Mouse (Mus musculus) megakaryocyte, embryonic 14.5 days (primary cell): ENCODE results near the gene Rbm38. TPM values are rescaled to one million over a fixed set of nuclear protein-coding genes. Genes with fewer than 3 reads are reported as not detected.
A peak's percentile ranks its signal among the peaks of the same experiment; 100 is the strongest.

ENCODE experiments used
- H3K27me3 ChIP-seq: replicated peaks from 2 replicates; pipeline ENCODE3; 2012; ENCODE audit warnings: inconsistent platforms
- H3K36me3 ChIP-seq: replicated peaks from 2 replicates; pipeline ENCODE3; 2012; ENCODE audit warnings: low read length, inconsistent platforms, mixed read lengths
- H3K4me1 ChIP-seq: 2 replicates; pipeline ENCODE4 v1.6.1; 2012; ENCODE audit warnings: inconsistent platforms
- H3K4me3 ChIP-seq: replicated peaks from 2 replicates; pipeline ENCODE3; 2012; ENCODE audit warnings: moderate library complexity, mild to moderate bottlenecking, inconsistent platforms
- H3K9me3 ChIP-seq: 2 replicates; pipeline ENCODE4 v1.6.1; 2012; ENCODE audit warnings: inconsistent platforms
- FLI1 ChIP-seq: IDR thresholded peaks from 2 replicates; pipeline ENCODE4 v1.6.1; 2012; ENCODE audit warnings: low read length, inconsistent platforms, mixed read lengths
- GATA1 ChIP-seq: IDR thresholded peaks from 3 replicates; pipeline ENCODE4 v1.6.1; 2012; ENCODE audit warnings: mixed read lengths, low read length, inconsistent platforms, borderline replicate concordance
- polyA plus RNA-seq: library from polyadenylated mRNA; stranded (reverse); fragments of >175 nt; gene quantifications from 2 replicates; pipeline ENCODE4 v1.2.3, GENCODE M21; 2012; ENCODE audit warnings: low replicate concordance; ENCODE audit not compliant: insufficient read depth

Gene Rbm38
- polyA plus RNA-seq, 1 experiment, result 1,149 TPM

GRCm38 (mm10) chr2:172982776-172983561, 37.3 kb upstream of the Rbm38 start:
- peaks cover 15% of the 10 kb centered on the region for H3K27me3 ChIP-seq
- H3K4me1 ChIP-seq, result peaks cover 16% of the 10 kb centered on the region
- peaks cover 5% of the 10 kb centered on the region for H3K9me3 ChIP-seq
- H3K4me3 ChIP-seq, result no peak overlapping the region
- TF ChIP-seq FLI1 (no peak), GATA1 (no peak)
- H3K36me3 ChIP-seq, result peaks cover 3% of the 10 kb centered on the region

DNA sequence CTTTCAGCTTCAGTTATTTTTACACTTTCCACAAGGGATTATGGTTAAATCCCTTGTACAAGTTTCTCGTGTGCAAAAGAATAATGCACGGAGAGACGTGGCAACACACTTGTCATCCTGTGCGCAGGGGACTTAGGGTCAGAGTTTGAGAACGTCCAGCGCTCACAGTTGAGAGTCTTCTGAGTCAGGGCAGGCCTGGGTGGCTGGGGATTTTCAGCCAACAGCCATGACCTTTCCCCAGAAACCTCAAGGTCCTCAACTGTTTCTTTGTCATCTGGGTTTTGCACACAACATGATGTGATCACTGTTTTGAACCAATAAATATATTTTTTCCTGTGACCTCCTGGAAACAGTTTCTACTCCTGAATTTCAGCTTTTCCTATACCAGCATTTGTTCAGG, 30.1 kb upstream of the Rbm38 start:
- Histone ChIP-seq H3K27me3 (peaks cover 44% of the 10 kb centered on the region), H3K4me1 (peaks cover 6% of the 10 kb centered on the region; the same call in 1 of the 2 replicates), H3K9me3 (no peaks in the 10 kb centered on the region), H3K4me3 (no peak overlapping the region), H3K36me3 (no peaks in the 10 kb centered on the region)
- TF ChIP-seq FLI1, result no peak
- TF ChIP-seq GATA1, result no peak

GRCm38 (mm10) chr2:172996207-172996606, 24.1 kb upstream of the Rbm38 start:
- H3K27me3 ChIP-seq, result peaks cover 18% of the 10 kb centered on the region
- peaks cover 19% of the 10 kb centered on the region for H3K4me1 ChIP-seq

DNA sequence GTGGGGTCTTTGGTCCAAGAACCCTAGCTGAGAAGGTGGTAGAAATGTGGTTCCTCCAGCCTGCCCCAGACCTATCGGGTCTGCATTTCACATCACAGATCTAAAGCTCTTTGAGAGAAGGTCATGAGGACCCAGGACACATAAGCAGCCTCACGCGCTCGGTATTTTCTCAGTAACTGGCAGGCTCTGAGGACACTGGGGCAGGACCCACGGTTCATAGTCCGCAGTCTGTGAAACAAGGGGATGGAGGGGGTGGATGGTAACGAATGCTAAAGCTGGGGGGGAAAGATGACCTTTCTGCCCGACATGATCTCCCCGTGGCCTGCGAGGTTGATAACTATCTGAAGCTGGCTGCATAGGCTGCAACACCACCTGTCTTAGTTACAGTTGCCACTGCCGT, 22.6 kb upstream of the Rbm38 start:
- Histone ChIP-seq H3K9me3 (no peaks in the 10 kb centered on the region), H3K4me1 (peaks cover 30% of the 10 kb centered on the region), H3K27me3 (peaks cover 10% of the 10 kb centered on the region), H3K4me3 (no peak overlapping the region), H3K36me3 (peaks cover 16% of the 10 kb centered on the region)
- no peak for TF ChIP-seq FLI1
- no peak for TF ChIP-seq GATA1

More at GRCm38 (mm10) chr2:172996207-172996606, 24.1 kb upstream of the Rbm38 start:
- H3K4me3 ChIP-seq, result no peak overlapping the region
- no peaks in the 10 kb centered on the region for H3K9me3 ChIP-seq
- TF ChIP-seq FLI1, result no peak
- TF ChIP-seq GATA1, result no peak
- H3K36me3 ChIP-seq, result peaks cover 1% of the 10 kb centered on the region

GRCm38 (mm10) chr2:172998478-172998877, 21.8 kb upstream of the Rbm38 start:
- no peaks in the 10 kb centered on the region for H3K9me3 ChIP-seq
- no peak overlapping the region for H3K4me3 ChIP-seq
- peaks cover 36% of the 10 kb centered on the region for H3K4me1 ChIP-seq
- peaks cover 7% of the 10 kb centered on the region for H3K27me3 ChIP-seq
- H3K36me3 ChIP-seq, result peaks cover 23% of the 10 kb centered on the region
- no peak for TF ChIP-seq FLI1
- no peak for TF ChIP-seq GATA1

DNA sequence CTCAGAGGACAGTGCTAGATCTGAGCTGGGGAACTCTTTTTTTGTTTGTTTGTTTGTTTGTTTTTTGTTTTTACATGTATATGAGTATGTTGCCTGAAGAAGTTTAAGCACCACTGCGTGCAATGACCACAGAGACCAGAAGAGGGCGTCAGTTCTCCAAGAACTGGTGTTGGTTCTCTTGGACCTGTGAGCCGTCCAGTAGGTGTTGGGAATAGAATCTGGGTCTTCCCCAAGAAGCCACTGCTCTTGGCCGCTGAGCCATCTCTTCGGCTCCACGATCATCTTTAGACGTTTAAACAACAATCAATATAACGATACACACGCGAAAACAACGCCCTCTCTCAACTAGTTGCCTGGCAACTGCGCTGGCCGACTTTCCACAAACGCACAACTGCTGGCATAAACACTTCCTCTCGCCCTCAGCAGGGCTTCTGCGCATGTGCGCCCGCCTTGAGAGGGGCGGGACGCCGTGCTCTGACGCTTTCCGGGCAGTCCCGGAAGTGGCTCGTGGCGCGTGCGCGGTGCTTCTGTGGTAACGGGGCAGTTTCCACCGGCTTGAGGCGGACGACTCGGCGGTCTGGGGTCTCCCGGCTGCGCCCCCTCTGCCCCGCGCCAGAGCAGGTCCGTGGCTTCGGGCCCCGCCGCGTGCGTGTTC, 20.5 kb upstream of the Rbm38 start, which contains the start of gene Rae1:
Rae1 (plus strand) TSS at position 488 of the 655 bp plus-strand sequence.
- TF ChIP-seq GATA1 (no peak), FLI1 (0 out of 2 replicates have a peak, but pooled peaks have one; percentile 28)
- H3K4me3 ChIP-seq, result peak within 1 kb of the TSS; percentile 98
- no peaks in the 10 kb centered on the region for H3K9me3 ChIP-seq
- peaks cover 1% of the 10 kb centered on the region for H3K27me3 ChIP-seq
- peaks cover 36% of the 10 kb centered on the region for H3K36me3 ChIP-seq
- H3K4me1 ChIP-seq, result peaks cover 48% of the 10 kb centered on the region

GRCm38 (mm10) chr2:173000285-173000652, 20.0 kb upstream of the Rbm38 start:
- Histone ChIP-seq H3K9me3 (no peaks in the 10 kb centered on the region), H3K4me1 (peaks cover 53% of the 10 kb centered on the region), H3K36me3 (peaks cover 41% of the 10 kb centered on the region), H3K4me3 (peak overlapping the region; percentile 98), H3K27me3 (peaks cover 1% of the 10 kb centered on the region)
- TF ChIP-seq GATA1 (no peak), FLI1 (no peak)

- Histone ChIP-seq H3K4me1 (peaks cover 57% of the 10 kb centered on the region), H3K27me3 (peaks cover 1% of the 10 kb centered on the region), H3K9me3 (no peaks in the 10 kb centered on the region), H3K4me3 (peak overlapping the region; percentile 98), H3K36me3 (peaks cover 46% of the 10 kb centered on the region)
- no peak for TF ChIP-seq FLI1
- TF ChIP-seq GATA1, result no peak
These were observed 19.4 kb upstream of the Rbm38 start for GRCm38 (mm10) chr2:173000921-173001320.

DNA sequence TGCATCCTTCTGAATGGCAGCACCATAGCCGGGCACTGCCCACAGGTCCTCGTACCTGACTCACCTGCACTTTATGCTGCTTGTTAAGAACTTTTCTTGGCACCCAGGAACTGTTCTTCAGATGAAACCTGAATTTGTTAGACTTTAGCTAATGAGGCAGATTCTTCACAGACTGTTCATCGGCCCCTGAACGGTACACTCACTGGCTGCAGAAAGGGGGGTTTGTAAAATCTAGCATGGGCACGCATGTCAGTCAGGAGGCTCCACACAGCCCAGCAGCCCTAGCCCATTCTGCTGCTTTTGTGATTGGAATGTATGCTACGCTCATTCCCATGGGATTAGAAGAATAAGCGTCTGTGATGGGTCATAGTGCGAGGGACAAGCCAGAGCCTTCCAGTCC, 16.6 kb upstream of the Rbm38 start:
- TF ChIP-seq FLI1 (no peak), GATA1 (no peak)
- Histone ChIP-seq H3K9me3 (no peaks in the 10 kb centered on the region), H3K4me3 (peak overlapping the region; percentile 30), H3K36me3 (peaks cover 74% of the 10 kb centered on the region), H3K27me3 (no peaks in the 10 kb centered on the region), H3K4me1 (peaks cover 69% of the 10 kb centered on the region)

- Histone ChIP-seq H3K9me3 (no peaks in the 10 kb centered on the region), H3K4me3 (no peak overlapping the region), H3K27me3 (no peaks in the 10 kb centered on the region), H3K36me3 (peaks cover 98% of the 10 kb centered on the region), H3K4me1 (peaks cover 62% of the 10 kb centered on the region)
- TF ChIP-seq GATA1 (no peak), FLI1 (no peak)
These were observed 10.0 kb upstream of the Rbm38 start for GRCm38 (mm10) chr2:173010220-173010717.
